Mouse (Mus musculus): ENCODE measurements at regions not wholly inside any gene's neighbourhood (a gene's known extent, or its start where the extent isn't known, plus 50 kb on each side); places are given as distances from the start of the nearest gene placed in this dataset.

GRCm38 (mm10) chr1:35942222-35942621 is 126.0 kb upstream of the Hs6st1 start:
- no peak for TF ChIP-seq CTCF (IDR thresholded peaks at IDR 0.05; ENCODE audit: extremely low read depth, insufficient read depth, insufficient read length, insufficient replicate concordance)
- no peak for TF ChIP-seq POLR2A (IDR thresholded peaks at IDR 0.05; ENCODE audit: low read depth, low read length)
